Comparison of ENCODE assay signal across 23 mouse cellular contexts in genomic region chr1:134211043-134211442, GRCm38 (mm10). TPM values are rescaled to one million over a fixed set of nuclear protein-coding genes. Genes with fewer than 3 reads are reported as not detected.
DNase-seq lines count a peak whose midpoint lies in the region; ATAC-seq and TF ChIP-seq lines count a peak whose summit lies in the region.
"Had no signal": no experiment of that assay in that cellular context is flagged by ENCODE, and none has a peak within 500 bp of the region (broad histone marks: within the 10 kb centered on the region; RNA-seq: fewer than 3 reads in every experiment).

No protein-coding gene starts in this region.

- no peak for ATAC-seq in intestine, embryonic 15.5 days
- ATAC-seq in intestine, embryonic 16.5 days = no peak
- no peak for ATAC-seq in limb, embryonic 11.5 days (ENCODE audit: insufficient number of reproducible peaks, low FRiP score, low TSS enrichment, low read depth)
- ATAC-seq: forebrain, embryonic 13.5 days; inflammation-experienced regulatory T-cells, adult 6 months; midbrain, embryonic 13.5 days had no signal

- intact Hi-C loops in left cerebral cortex, adult 2 months (cut with DNase I) = no loop called here

- DNase-seq in cerebellum, adult 18-20 months = peak; percentile 62 to 70
- DNase-seq in cerebellum, adult 8-10 months = no peak
- no peak for DNase-seq in left cerebral cortex, adult 2 months (ENCODE audit: extremely low spot score in 1 of 2, low spot score in 2 of 2)
- DNase-seq in left cerebral cortex, adult 11 months (ENCODE audit: low spot score) = no peak
- DNase-seq in limb, embryonic 11.5 days (ENCODE audit: low spot score) = no peak
- DNase-seq in adrenal gland, adult 8-10 months = no peak
- DNase-seq: adrenal gland, postnatal 14 days; gastrocnemius, postnatal 36 days; heart, postnatal 4 days; liver, embryonic 13.5 days; lung, adult 2 months; right cerebral cortex, postnatal 25 days; spleen, adult 18-20 months; thymus, postnatal 25 days had no signal

- no peak overlapping the region for H3K4me2 ChIP-seq in intestine, embryonic 15.5 days (replicated peaks)
- H3K4me2 ChIP-seq in intestine, embryonic 16.5 days (ENCODE audit: low read depth, low read length) = no peak overlapping the region
- no peak overlapping the region for H3K4me2 ChIP-seq in limb, embryonic 11.5 days (ENCODE audit: low read depth, severe bottlenecking)
- H3K4me2 ChIP-seq: forebrain, embryonic 13.5 days; hindbrain, embryonic 14.5 days; liver, embryonic 13.5 days; midbrain, embryonic 13.5 days had no signal

- H3K4me3 ChIP-seq in intestine, embryonic 15.5 days (replicated peaks) = no peak overlapping the region
- H3K4me3 ChIP-seq in intestine, embryonic 16.5 days (ENCODE audit: low read length) = no peak overlapping the region
- H3K4me3 ChIP-seq in left cerebral cortex, adult 2 months = no peak overlapping the region
- no peak overlapping the region for H3K4me3 ChIP-seq in limb, embryonic 11.5 days (ENCODE audit: low read depth, low read length)
- H3K4me3 ChIP-seq: forebrain, embryonic 13.5 days; liver, embryonic 13.5 days; midbrain, embryonic 13.5 days had no signal

- H3K27me3 ChIP-seq in intestine, embryonic 15.5 days (replicated peaks) = no peaks in the 10 kb centered on the region
- no peaks in the 10 kb centered on the region for H3K27me3 ChIP-seq in intestine, embryonic 16.5 days (replicated peaks; ENCODE audit: control insufficient read depth, insufficient read depth, low read length)
- H3K27me3 ChIP-seq in limb, embryonic 11.5 days (ENCODE audit: control insufficient read depth, insufficient read depth, low read length) = no peaks in the 10 kb centered on the region

- peaks cover 33% of the 10 kb centered on the region for H3K4me1 ChIP-seq in intestine, embryonic 15.5 days (replicated peaks)
- H3K4me1 ChIP-seq in intestine, embryonic 16.5 days (ENCODE audit: control insufficient read depth, insufficient read depth, low read length) = peaks cover 31% of the 10 kb centered on the region
- peaks cover 23% of the 10 kb centered on the region for H3K4me1 ChIP-seq in limb, embryonic 11.5 days (ENCODE audit: control insufficient read depth, insufficient read depth, low read length)

- H3K9ac ChIP-seq in intestine, embryonic 15.5 days = no peak overlapping the region
- no peak overlapping the region for H3K9ac ChIP-seq in intestine, embryonic 16.5 days (ENCODE audit: low read depth, low read length)
- no peak overlapping the region for H3K9ac ChIP-seq in limb, embryonic 11.5 days (ENCODE audit: low read length)
- H3K9ac ChIP-seq: forebrain, embryonic 13.5 days; hindbrain, embryonic 14.5 days; liver, embryonic 13.5 days; midbrain, embryonic 13.5 days had no signal

- peak overlapping the region; percentile 17; the same call in 1 of the 2 replicates for H3K27ac ChIP-seq in intestine, embryonic 15.5 days
- H3K27ac ChIP-seq in intestine, embryonic 16.5 days (ENCODE audit: low read length) = no peak overlapping the region; the same call in 1 of the 2 replicates
- H3K27ac ChIP-seq in left cerebral cortex, adult 2 months = peak overlapping the region; percentile 19; the same call in 1 of the 2 replicates
- 0 out of 2 replicates have a peak overlapping the region, but pooled peaks have one; percentile 14 for H3K27ac ChIP-seq in limb, embryonic 11.5 days (replicated peaks; ENCODE audit: low read depth, low read length)
- H3K27ac ChIP-seq: forebrain, embryonic 13.5 days; hindbrain, embryonic 14.5 days; liver, embryonic 13.5 days; midbrain, embryonic 13.5 days had no signal

- 48% methylated on average over 6 of the region's 6 CpGs for WGBS in intestine, embryonic 15.5 days
- 56% methylated on average over 6 of the region's 6 CpGs for WGBS in intestine, embryonic 16.5 days
- 60% methylated on average over 6 of the region's 6 CpGs for WGBS in limb, embryonic 11.5 days

- H3K9me3 ChIP-seq in intestine, embryonic 15.5 days = no peaks in the 10 kb centered on the region
- no peaks in the 10 kb centered on the region for H3K9me3 ChIP-seq in intestine, embryonic 16.5 days (ENCODE audit: control insufficient read depth, low read length)
- H3K9me3 ChIP-seq in limb, embryonic 11.5 days (ENCODE audit: control insufficient read depth, low read length) = no peaks in the 10 kb centered on the region
- H3K9me3 ChIP-seq: forebrain, embryonic 13.5 days; liver, embryonic 13.5 days; midbrain, embryonic 13.5 days had no signal

- no peaks in the 10 kb centered on the region for H3K36me3 ChIP-seq in intestine, embryonic 15.5 days
- no peaks in the 10 kb centered on the region for H3K36me3 ChIP-seq in intestine, embryonic 16.5 days (ENCODE audit: control insufficient read depth, insufficient read depth, low read length)
- no peaks in the 10 kb centered on the region for H3K36me3 ChIP-seq in limb, embryonic 11.5 days (ENCODE audit: control insufficient read depth, insufficient read depth, low read length)
- H3K36me3 ChIP-seq: liver, embryonic 13.5 days; midbrain, embryonic 13.5 days had no signal

- no peak for TF ChIP-seq CTCF in left cerebral cortex, adult 2 months (IDR thresholded peaks at IDR 0.05)

RNA-seq across cellular contexts. Expression of gene Mybph, which starts 17.8 kb away (rescaled TPM):
- 0.15 and 0.52 TPM in 2 replicates for polyA plus RNA-seq in intestine, embryonic 15.5 days (2015; fragmentation: Nextera tagmentation; extraction: Ambion mirVana)
- 0.17 and 0.24 TPM in 2 replicates for polyA plus RNA-seq in intestine, embryonic 16.5 days (2015; fragmentation: Nextera tagmentation; extraction: Ambion mirVana)
- under 1 TPM in 1 of 2 experiments, not detected in 1; 0.25 TPM for total RNA-seq in left cerebral cortex, adult 2 months (2021)
- polyA plus RNA-seq in limb, embryonic 11.5 days (2014; fragmentation: Nextera tagmentation; extraction: Ambion mirVana) = 3.4 and 4.8 TPM in 2 replicates
- under 1 TPM in 2 of 4 experiments, not detected in 2; 0.17 to 0.24 TPM for total RNA-seq in adrenal gland, adult 8-10 months (2022)
- total RNA-seq: adrenal gland, postnatal 14 days; heart, postnatal 4 days; layer of hippocampus, postnatal 10 days; left cerebral cortex, postnatal 10 days had no signal
- polyA plus RNA-seq: forebrain, embryonic 13.5 days; inflammation-experienced regulatory T-cells, adult 6 months had no signal

RNA-seq across cellular contexts. Expression of gene Adora1, which starts 24.2 kb away (rescaled TPM):
- 4.0 and 8.3 TPM in 2 replicates for polyA plus RNA-seq in intestine, embryonic 15.5 days (2015; fragmentation: Nextera tagmentation; extraction: Ambion mirVana)
- polyA plus RNA-seq in intestine, embryonic 16.5 days (2015; fragmentation: Nextera tagmentation; extraction: Ambion mirVana) = 6.8 and 8.2 TPM in 2 replicates
- 100 to 1,000 TPM; 180 to 188 TPM for total RNA-seq in left cerebral cortex, adult 2 months (2021)
- 0.87 and 0.88 TPM in 2 replicates for polyA plus RNA-seq in limb, embryonic 11.5 days (2014; fragmentation: Nextera tagmentation; extraction: Ambion mirVana)
- total RNA-seq in adrenal gland, adult 8-10 months (2022) = 100 to 1,000 TPM; 162 to 296 (median 242) TPM
- total RNA-seq: megakaryocyte, adult 5-6 weeks had no signal
- polyA plus RNA-seq: inflammation-experienced regulatory T-cells, adult 6 months had no signal

RNA-seq across cellular contexts. Expression of gene Chil1, which starts 29.1 kb away (rescaled TPM):
- polyA plus RNA-seq in intestine, embryonic 15.5 days (2015; fragmentation: Nextera tagmentation; extraction: Ambion mirVana) = 0.44 and 0.58 TPM in 2 replicates
- polyA plus RNA-seq in intestine, embryonic 16.5 days (2015; fragmentation: Nextera tagmentation; extraction: Ambion mirVana) = 0.43 and 0.57 TPM in 2 replicates
- 10 to 100 TPM; 14.0 TPM for total RNA-seq in left cerebral cortex, adult 2 months (2021)
- 2.0 and 2.5 TPM in 2 replicates for polyA plus RNA-seq in limb, embryonic 11.5 days (2014; fragmentation: Nextera tagmentation; extraction: Ambion mirVana)
- total RNA-seq in adrenal gland, adult 8-10 months (2022) = 1 to 10 TPM in 3 of 4 experiments, under 1 TPM in 1; 0.74 to 1.6 (median 1.3) TPM

Comparison
In these comparisons a context has a peak if more than half of its experiments do, and no peak if none do; other contexts are left out.
1. DNase-seq: peak in cerebellum, adult 18-20 months (2 of 2); none in cerebellum, adult 8-10 months (single experiment), left cerebral cortex, adult 2 months (0 of 2), left cerebral cortex, adult 11 months (single experiment), limb, embryonic 11.5 days (single experiment) and adrenal gland, adult 8-10 months (single experiment).